Mouse (Mus musculus) hindbrain, postnatal 0 days (tissue): ENCODE measurements around the gene Nupr1. TPM values are rescaled to one million over a fixed set of nuclear protein-coding genes. Genes with fewer than 3 reads are reported as not detected.
"Not testable (repeated sequence)": the region's sequence is repeated elsewhere in the genome, so short reads cannot be mapped to it uniquely, and the experiment has no call there.

ENCODE experiments used
- ATAC-seq: fragments of 200-750 bp; cut with Nextera tagmentation; 2 replicates; pipeline ENCODE4 v1.8.0; 2017; ENCODE audit warnings: mild to moderate bottlenecking, moderate TSS enrichment, moderate library complexity
- DNase-seq: peaks from one replicate; pipeline ENCODE4 v3.0.0-alpha.2; 2015; ENCODE audit warnings: low spot score
- H3K27ac ChIP-seq: fragments of 300-500 bp; sonication (generic); 2 replicates; pipeline ENCODE4 v1.5.1; 2014; ENCODE audit warnings: mild to moderate bottlenecking
- H3K27me3 ChIP-seq: fragments of 300-500 bp; sonication (generic); 2 replicates; pipeline ENCODE4 v1.6.1; 2014; ENCODE audit warnings: low read length, mixed read lengths; ENCODE audit not compliant: insufficient read depth
- H3K36me3 ChIP-seq: fragments of 300-500 bp; sonication (generic); 2 replicates; pipeline ENCODE4 v1.6.1; 2014; ENCODE audit warnings: low read length, mixed read lengths; ENCODE audit not compliant: insufficient read depth
- H3K4me1 ChIP-seq: fragments of 300-500 bp; sonication (generic); 2 replicates; pipeline ENCODE4 v1.6.1; 2014; ENCODE audit warnings: antibody characterized with exemption, low read length, mixed read lengths; ENCODE audit not compliant: insufficient read depth
- H3K4me2 ChIP-seq: fragments of 300-500 bp; sonication (generic); 2 replicates; pipeline ENCODE4 v1.6.1; 2014; ENCODE audit warnings: low read depth, mild to moderate bottlenecking, low read length, moderate library complexity, mixed read lengths
- H3K4me3 ChIP-seq: fragments of 300-500 bp; sonication (generic); 2 replicates; pipeline ENCODE4 v1.5.1; 2014; ENCODE audit warnings: low read length
- H3K9ac ChIP-seq: fragments of 300-500 bp; sonication (generic); replicated peaks from 2 replicates; pipeline ENCODE4 v1.6.1; 2014; ENCODE audit warnings: mild to moderate bottlenecking, low read length, moderate library complexity, mixed read lengths
- H3K9me3 ChIP-seq: fragments of 300-500 bp; sonication (generic); 2 replicates; pipeline ENCODE4 v1.6.1; 2016; ENCODE audit warnings: low read length, mixed read lengths
- CTCF ChIP-seq: IDR thresholded peaks from 2 replicates; pipeline ENCODE4 v1.5.1; 2016; ENCODE audit warnings: antibody characterized with exemption, control low read depth, low read depth
- WGBS: fragments of 180-500 bp; shearing (Covaris S2); extraction: QIAGEN DNeasy Blood & Tissue Kit; methylation state at CpG from one replicate; pipeline ENCODE4 v1.1.7; 2014; 5-methylcytosine and 5-hydroxymethylcytosine counted together
- polyA plus RNA-seq: library from polyadenylated mRNA; unstranded; fragments of >200 nt; fragmentation: Nextera tagmentation; extraction: Ambion mirVana; gene quantifications from 2 replicates; pipeline ENCODE4 v1.2.1, GENCODE M21; 2015
- total RNA-seq: library from RNA; depleted of rRNA; stranded (reverse); fragments of >200 nt; gene quantifications from 2 replicates; pipeline ENCODE4 v1.2.3, GENCODE M21; 2014

Nupr1 gene
- total and polyA plus RNA-seq, 2 experiments from 2014 or later: 5.9 to 19.1 TPM

- H3K27ac ChIP-seq: no peak overlapping the region
- no peaks in the 10 kb centered on the region for H3K36me3 ChIP-seq
- ATAC-seq: no peak
- no peak for TF ChIP-seq CTCF
- no peaks in the 10 kb centered on the region for H3K4me1 ChIP-seq
- no peaks in the 10 kb centered on the region for H3K27me3 ChIP-seq
- no peak overlapping the region for H3K4me2 ChIP-seq
- no peaks in the 10 kb centered on the region for H3K9me3 ChIP-seq
- DNase-seq: no peak
- H3K9ac ChIP-seq: no peak overlapping the region
- H3K4me3 ChIP-seq: no peak overlapping the region
These were observed 14.3 kb upstream of the Nupr1 start for GRCm38 (mm10) chr7:126644914-126645313.

GRCm38 (mm10) chr7:126644345-126644744 lies 13.7 kb upstream of the Nupr1 start:
- no peak for ATAC-seq
- Histone ChIP-seq H3K27ac (no peak overlapping the region), H3K27me3 (no peaks in the 10 kb centered on the region), H3K4me2 (no peak overlapping the region), H3K4me1 (no peaks in the 10 kb centered on the region), H3K9ac (no peak overlapping the region), H3K9me3 (no peaks in the 10 kb centered on the region), H3K36me3 (no peaks in the 10 kb centered on the region), H3K4me3 (no peak overlapping the region)
- TF ChIP-seq CTCF: no peak
- no peak for DNase-seq
- 72% methylated on average over 3 of the region's 3 CpGs for WGBS

- not testable (repeated sequence) for H3K36me3 ChIP-seq, H3K4me2 ChIP-seq, H3K9me3 ChIP-seq, H3K4me3 ChIP-seq, H3K27me3 ChIP-seq, H3K9ac ChIP-seq, ATAC-seq, H3K4me1 ChIP-seq, H3K27ac ChIP-seq
- peak; percentile 77 for TF ChIP-seq CTCF
- WGBS: 61% methylated on average over 2 of the region's 3 CpGs
- peak; percentile 66 for DNase-seq
These were observed 12.6 kb upstream of the Nupr1 start for GRCm38 (mm10) chr7:126643244-126643617.

GRCm38 (mm10) chr7:126642545-126643243 lies 12.0 kb upstream of the Nupr1 start:
- ATAC-seq: no peak

DNA sequence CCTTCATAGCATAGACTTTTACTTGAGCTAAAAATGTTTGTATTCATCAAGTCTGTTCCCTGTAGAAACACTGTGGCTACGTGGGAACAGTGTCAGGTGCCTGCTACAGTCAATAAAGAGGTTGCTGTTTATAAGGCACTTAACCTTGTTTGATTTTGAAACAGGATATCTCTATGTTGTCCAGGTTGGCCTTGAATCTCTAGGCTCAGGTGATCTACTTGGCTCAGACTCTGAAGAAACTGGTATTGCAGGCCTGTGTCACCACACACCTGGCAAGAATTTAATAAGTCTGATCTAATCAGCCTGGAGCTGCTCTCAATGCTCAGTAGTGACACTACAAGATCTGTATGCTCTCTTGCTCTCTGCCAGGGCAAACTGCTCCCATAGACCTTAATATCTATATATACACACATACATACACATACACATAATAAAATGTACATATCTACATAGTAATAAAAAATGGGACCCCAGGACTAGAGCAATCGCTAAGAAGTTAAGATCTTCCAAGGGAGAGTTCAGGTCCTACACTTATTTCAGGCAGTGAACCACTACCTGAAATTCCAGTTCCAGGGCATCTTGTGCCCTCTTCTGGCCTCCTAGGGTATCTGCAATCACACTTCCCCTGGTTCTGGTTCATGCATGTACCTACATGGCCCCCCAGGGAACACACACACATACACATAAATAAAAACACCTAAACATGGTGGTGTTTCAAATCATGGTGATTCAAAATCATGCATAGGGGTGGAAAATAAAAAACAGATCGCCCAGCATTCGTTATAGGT lies 6.3 kb upstream of the Nupr1 start:
- Histone ChIP-seq H3K27me3 (no peaks in the 10 kb centered on the region), H3K4me2 (no peak overlapping the region), H3K36me3 (no peaks in the 10 kb centered on the region), H3K4me3 (no peak overlapping the region), H3K9ac (no peak overlapping the region), H3K4me1 (no peaks in the 10 kb centered on the region), H3K27ac (no peak overlapping the region), H3K9me3 (no peaks in the 10 kb centered on the region)
- WGBS: 23% methylated on average over 4 of the region's 4 CpGs
- peak; percentile 73 for TF ChIP-seq CTCF
- ATAC-seq: no peak
- peak; percentile 51 for DNase-seq

More at GRCm38 (mm10) chr7:126642545-126643243, 12.0 kb upstream of the Nupr1 start:
- H3K27me3 ChIP-seq: no peaks in the 10 kb centered on the region
- no peak overlapping the region for H3K27ac ChIP-seq
- no peak overlapping the region for H3K9ac ChIP-seq
- H3K4me2 ChIP-seq: no peak overlapping the region
- no peaks in the 10 kb centered on the region for H3K9me3 ChIP-seq
- 71% methylated on average over 5 of the region's 5 CpGs for WGBS
- peak; percentile 33; the same call in 1 of the 2 replicates for TF ChIP-seq CTCF
- H3K4me1 ChIP-seq: no peaks in the 10 kb centered on the region
- H3K36me3 ChIP-seq: no peaks in the 10 kb centered on the region
- no peak overlapping the region for H3K4me3 ChIP-seq
- DNase-seq: no peak

DNA sequence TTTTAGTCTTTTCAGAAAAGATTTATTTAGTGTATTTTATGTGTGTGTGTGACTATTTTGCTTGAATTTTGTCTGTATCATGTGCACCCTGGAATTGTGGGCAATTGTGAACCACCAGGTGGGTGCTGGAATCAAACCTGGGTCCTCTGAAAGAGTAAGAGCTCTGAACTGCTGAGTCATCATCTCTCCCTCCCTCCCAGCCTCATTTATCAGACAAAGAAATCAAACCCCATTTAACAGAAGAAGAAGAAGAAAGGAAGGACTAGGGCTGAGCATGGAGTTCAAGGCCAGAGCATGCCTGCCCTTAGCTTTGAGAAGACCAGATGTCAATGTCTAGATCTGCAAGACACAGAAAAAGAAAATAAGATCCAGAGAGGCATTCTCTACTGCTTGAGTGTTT lies 4.7 kb upstream of the Nupr1 start:
- TF ChIP-seq CTCF: no peak
- Histone ChIP-seq H3K9me3 (no peaks in the 10 kb centered on the region), H3K4me3 (no peak overlapping the region), H3K27ac (no peak overlapping the region), H3K27me3 (no peaks in the 10 kb centered on the region), H3K4me2 (no peak overlapping the region), H3K9ac (no peak overlapping the region), H3K36me3 (no peaks in the 10 kb centered on the region), H3K4me1 (no peaks in the 10 kb centered on the region)
- no peak for ATAC-seq
- no peak for DNase-seq

- no peaks in the 10 kb centered on the region for H3K9me3 ChIP-seq
- no peak for DNase-seq
- no peak overlapping the region for H3K4me3 ChIP-seq
- H3K4me1 ChIP-seq: no peaks in the 10 kb centered on the region
- no peak for ATAC-seq
- no peak overlapping the region for H3K9ac ChIP-seq
- H3K27me3 ChIP-seq: no peaks in the 10 kb centered on the region
- TF ChIP-seq CTCF: no peak
- H3K36me3 ChIP-seq: no peaks in the 10 kb centered on the region
- no peak overlapping the region for H3K27ac ChIP-seq
- 93% methylated on average over 2 of the region's 2 CpGs for WGBS
- H3K4me2 ChIP-seq: no peak overlapping the region
These were observed 1.8 kb upstream of the Nupr1 start for GRCm38 (mm10) chr7:126632478-126632877.
